Mouse (Mus musculus) spleen, adult 2 months (tissue): ENCODE data around the gene Csrp3.

Experiments
- CTCF ChIP-seq: fragments of 200-500 bp; IDR thresholded peaks from 2 replicates; pipeline ENCODE4 v1.5.1; 2011; ENCODE audit warnings: mild to moderate bottlenecking, inconsistent platforms; ENCODE audit not compliant: insufficient read depth, insufficient read length, insufficient replicate concordance; ENCODE audit errors: extremely low read depth
- POLR2A ChIP-seq: fragments of 200-500 bp; IDR thresholded peaks from 2 replicates; pipeline ENCODE4 v1.6.1; 2011; ENCODE audit warnings: low read depth, low read length, inconsistent platforms

GRCm38 (mm10) chr7:48834989-48835626 is 12.7 kb downstream of the Csrp3 start:
- no peak for TF ChIP-seq CTCF
- no peak for TF ChIP-seq POLR2A
